Mouse (Mus musculus): ENCODE measurements around the gene Prr36. TPM values are rescaled to one million over a fixed set of nuclear protein-coding genes. Genes with fewer than 3 reads are reported as not detected.
A peak's percentile ranks its signal among the peaks of the same experiment; 100 is the strongest.

The Prr36 gene
- polyA plus RNA-seq, 1 experiment, result 0.83 TPM

DNA sequence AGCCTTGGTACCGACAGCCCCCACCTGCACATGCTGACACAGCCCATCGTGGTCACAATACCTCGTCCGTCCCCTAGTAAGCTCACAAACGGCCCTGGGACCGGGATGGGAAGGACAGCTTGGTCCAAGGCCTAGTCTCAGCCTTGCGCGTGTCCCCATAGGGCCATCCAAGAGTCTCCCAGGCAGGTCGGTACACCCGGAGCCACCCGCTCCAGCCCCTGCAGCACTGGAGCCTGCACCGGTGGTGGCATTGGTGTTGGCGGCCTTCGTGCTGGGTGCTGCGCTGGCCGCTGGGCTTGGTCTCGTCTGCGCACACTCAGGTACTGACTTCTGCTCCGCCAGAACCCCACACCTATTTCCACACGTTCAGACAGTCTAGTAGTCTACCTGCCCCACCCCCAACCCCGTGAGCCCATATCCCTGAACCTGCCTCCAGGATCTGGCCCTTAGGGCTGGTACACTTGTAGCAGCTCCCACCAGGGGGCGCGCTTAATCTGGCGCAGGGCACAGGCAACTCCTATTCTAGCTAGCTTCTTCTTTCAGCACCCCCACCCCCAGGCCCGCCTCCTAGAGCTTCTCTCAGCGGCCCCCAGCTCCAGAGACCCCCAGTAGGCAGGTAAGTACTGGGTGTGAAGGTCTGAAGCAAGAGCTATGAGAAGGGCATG is 33.2 kb upstream of the Prr36 start:
- H3K4me3 ChIP-seq (ENCODE audit: control insufficient read depth, low read depth, low read length), result peak overlapping the region; percentile 38
- H3K27me3 ChIP-seq (ENCODE audit: control insufficient read depth, insufficient read depth, low read length), result no peaks in the 10 kb centered on the region
- peaks cover 19% of the 10 kb centered on the region for H3K4me1 ChIP-seq (ENCODE audit: control insufficient read depth, insufficient read depth, low read length)
- TF ChIP-seq POLR2A (IDR thresholded peaks at IDR 0.05; ENCODE audit: control insufficient read depth, low read depth, low read length) (peak; percentile 14; the same call in 1 of the 2 replicates), CTCF (IDR thresholded peaks at IDR 0.05; ENCODE audit: control insufficient read depth, insufficient read depth, insufficient replicate concordance, low read depth, low read length) (peak; percentile 74; the same call in 1 of the 2 replicates)
- H3K36me3 ChIP-seq (ENCODE audit: control insufficient read depth, insufficient read depth, low read length), result no peaks in the 10 kb centered on the region
- no peak overlapping the region for H3K27ac ChIP-seq (ENCODE audit: control insufficient read depth, insufficient read depth, low read depth, low read length)

DNA sequence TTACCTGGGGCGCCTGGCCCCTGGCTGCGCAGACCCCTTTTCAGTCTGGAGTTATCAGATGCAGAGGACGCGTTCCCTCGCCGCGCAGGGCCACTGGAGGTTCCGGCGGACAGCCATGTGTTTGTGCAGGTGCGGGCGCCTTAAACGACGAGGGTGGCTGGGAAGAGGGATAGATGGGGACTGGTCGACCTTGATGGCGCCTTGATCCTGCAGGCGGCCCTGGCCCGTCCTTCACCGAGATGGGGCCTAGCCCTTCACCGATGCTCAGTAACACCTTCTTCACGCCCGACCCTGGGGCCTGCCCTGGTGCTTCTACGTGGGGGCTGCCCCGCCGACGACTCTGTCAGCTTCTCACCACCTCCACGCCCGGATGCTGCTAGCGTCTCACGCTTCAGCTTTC is 32.0 kb upstream of the Prr36 start:
- Histone ChIP-seq H3K27ac (ENCODE audit: control insufficient read depth, insufficient read depth, low read depth, low read length) (peak overlapping the region; percentile 5; the same call in 1 of the 2 replicates), H3K36me3 (ENCODE audit: control insufficient read depth, insufficient read depth, low read length) (no peaks in the 10 kb centered on the region), H3K27me3 (ENCODE audit: control insufficient read depth, insufficient read depth, low read length) (no peaks in the 10 kb centered on the region), H3K4me1 (ENCODE audit: control insufficient read depth, insufficient read depth, low read length) (peaks cover 19% of the 10 kb centered on the region), H3K4me3 (ENCODE audit: control insufficient read depth, low read depth, low read length) (peak overlapping the region; percentile 56)
- TF ChIP-seq POLR2A (IDR thresholded peaks at IDR 0.05; ENCODE audit: control insufficient read depth, low read depth, low read length), result no peak
- TF ChIP-seq CTCF (IDR thresholded peaks at IDR 0.05; ENCODE audit: control insufficient read depth, insufficient read depth, insufficient replicate concordance, low read depth, low read length), result no peak

DNA sequence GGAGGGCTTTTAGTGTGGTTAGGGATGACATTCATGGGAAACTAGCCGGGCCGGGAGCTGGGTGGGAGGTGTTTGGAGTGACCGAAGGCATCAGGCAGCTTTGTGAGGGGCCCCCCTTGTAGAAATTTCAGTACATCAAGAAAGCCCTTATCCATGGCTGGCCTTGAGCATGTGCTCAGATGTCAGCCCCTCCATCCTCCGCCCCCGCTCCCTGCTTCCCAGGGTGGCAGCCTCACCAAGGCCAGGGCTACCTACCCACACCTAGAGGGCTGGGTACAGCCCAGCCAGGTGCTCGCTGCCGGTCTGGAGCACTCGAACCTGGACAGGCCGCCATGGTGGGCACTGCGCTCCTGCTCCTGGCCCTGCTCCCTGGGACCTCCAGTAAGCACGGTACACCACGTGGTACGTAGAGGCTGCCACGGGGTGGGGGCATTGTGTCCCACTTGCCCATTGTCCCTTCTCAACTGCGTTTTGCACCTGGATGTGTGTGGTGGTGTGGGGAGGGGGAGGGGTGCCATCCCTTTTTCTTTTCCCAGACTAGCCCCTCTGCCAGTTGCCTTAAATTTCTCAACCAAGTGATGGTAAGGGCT is 30.8 kb upstream of the Prr36 start, which contains the start of gene Tgfbr3l:
TSS of gene Tgfbr3l (plus strand) at position 264 of the 590 bp plus-strand sequence.
- Histone ChIP-seq H3K4me1 (ENCODE audit: control insufficient read depth, insufficient read depth, low read length) (peaks cover 16% of the 10 kb centered on the region), H3K36me3 (ENCODE audit: control insufficient read depth, insufficient read depth, low read length) (no peaks in the 10 kb centered on the region), H3K27me3 (ENCODE audit: control insufficient read depth, insufficient read depth, low read length) (no peaks in the 10 kb centered on the region), H3K27ac (ENCODE audit: control insufficient read depth, insufficient read depth, low read depth, low read length) (peak within 1 kb of the TSS; percentile 49), H3K4me3 (ENCODE audit: control insufficient read depth, low read depth, low read length) (peak within 1 kb of the TSS; percentile 56)
- TF ChIP-seq CTCF (IDR thresholded peaks at IDR 0.05; ENCODE audit: control insufficient read depth, insufficient read depth, insufficient replicate concordance, low read depth, low read length), result no peak
- TF ChIP-seq POLR2A (IDR thresholded peaks at IDR 0.05; ENCODE audit: control insufficient read depth, low read depth, low read length), result no peak

DNA sequence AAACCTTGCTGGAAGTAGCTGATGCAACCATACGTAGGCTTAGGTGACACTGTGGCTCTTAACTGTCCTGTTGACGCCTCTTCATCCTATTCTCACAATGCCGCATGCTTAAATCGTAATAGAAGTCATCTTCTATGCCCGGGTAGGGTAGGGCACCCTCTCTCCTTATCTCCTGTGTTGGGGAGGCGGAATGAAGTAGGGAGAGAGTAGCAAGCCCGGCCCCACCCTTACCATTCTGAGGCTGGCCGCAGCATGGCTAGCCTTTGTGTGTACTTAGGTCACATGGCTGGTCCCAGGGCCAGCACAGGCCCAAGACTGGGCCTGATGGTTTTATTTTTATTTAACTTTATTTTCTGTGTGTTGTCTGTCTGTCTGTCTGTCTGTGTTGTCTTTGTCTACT is 30.0 kb upstream of the Prr36 start:
- no peaks in the 10 kb centered on the region for H3K36me3 ChIP-seq (ENCODE audit: control insufficient read depth, insufficient read depth, low read length)
- H3K27me3 ChIP-seq (ENCODE audit: control insufficient read depth, insufficient read depth, low read length), result no peaks in the 10 kb centered on the region
- no peak overlapping the region for H3K4me3 ChIP-seq (ENCODE audit: control insufficient read depth, low read depth, low read length)
- TF ChIP-seq CTCF (IDR thresholded peaks at IDR 0.05; ENCODE audit: control insufficient read depth, insufficient read depth, insufficient replicate concordance, low read depth, low read length) (no peak), POLR2A (IDR thresholded peaks at IDR 0.05; ENCODE audit: control insufficient read depth, low read depth, low read length) (no peak)
- H3K27ac ChIP-seq (ENCODE audit: control insufficient read depth, insufficient read depth, low read depth, low read length), result no peak overlapping the region; the same call in 1 of the 2 replicates
- H3K4me1 ChIP-seq (ENCODE audit: control insufficient read depth, insufficient read depth, low read length), result peaks cover 16% of the 10 kb centered on the region

DNA sequence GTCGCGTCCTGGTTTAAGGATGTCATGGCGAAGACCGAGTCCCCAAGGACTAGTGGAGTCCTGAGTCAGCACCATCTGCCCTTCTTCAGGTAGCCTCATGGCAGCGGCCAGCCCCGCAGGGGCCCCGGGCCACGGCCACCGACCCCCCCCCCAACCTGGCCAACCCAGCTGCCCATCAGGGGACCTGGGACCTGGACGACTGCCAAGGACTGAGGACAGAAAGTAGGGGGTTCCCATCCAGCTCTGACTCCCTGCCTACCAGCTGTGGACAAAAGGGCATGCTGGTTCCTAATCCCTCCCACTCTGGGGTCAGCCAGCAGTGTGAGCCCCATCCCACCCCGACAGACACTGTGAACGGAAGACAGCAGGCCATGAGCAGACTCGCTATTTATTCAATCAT is 28.5 kb upstream of the Prr36 start:
- no peak for TF ChIP-seq CTCF (IDR thresholded peaks at IDR 0.05; ENCODE audit: control insufficient read depth, insufficient read depth, insufficient replicate concordance, low read depth, low read length)
- TF ChIP-seq POLR2A (IDR thresholded peaks at IDR 0.05; ENCODE audit: control insufficient read depth, low read depth, low read length), result no peak
- Histone ChIP-seq H3K36me3 (ENCODE audit: control insufficient read depth, insufficient read depth, low read length) (no peaks in the 10 kb centered on the region), H3K4me1 (ENCODE audit: control insufficient read depth, insufficient read depth, low read length) (peaks cover 14% of the 10 kb centered on the region), H3K4me3 (ENCODE audit: control insufficient read depth, low read depth, low read length) (no peak overlapping the region), H3K27ac (ENCODE audit: control insufficient read depth, insufficient read depth, low read depth, low read length) (no peak overlapping the region), H3K27me3 (ENCODE audit: control insufficient read depth, insufficient read depth, low read length) (no peaks in the 10 kb centered on the region)

DNA sequence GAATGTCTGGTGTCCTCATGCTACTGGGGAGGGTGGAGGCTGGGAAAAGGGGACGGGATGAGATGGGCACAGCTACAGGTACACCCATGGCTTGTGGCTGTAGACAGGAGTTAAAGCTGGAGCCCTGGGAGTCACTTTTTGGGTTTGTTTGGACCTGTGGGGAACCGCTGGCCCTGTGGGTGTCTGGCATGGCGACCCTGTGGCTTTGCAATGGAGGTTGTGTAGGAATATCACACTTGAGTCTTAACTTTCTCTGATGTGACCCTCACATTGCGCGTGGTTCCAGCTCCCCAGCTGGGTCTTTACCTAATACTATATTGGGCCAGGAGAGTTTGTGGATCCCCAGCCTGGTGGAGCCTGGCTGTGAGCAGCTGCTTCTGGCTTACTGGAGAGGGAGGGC is 27.8 kb upstream of the Prr36 start:
- H3K4me1 ChIP-seq (ENCODE audit: control insufficient read depth, insufficient read depth, low read length), result peaks cover 9% of the 10 kb centered on the region
- no peaks in the 10 kb centered on the region for H3K36me3 ChIP-seq (ENCODE audit: control insufficient read depth, insufficient read depth, low read length)
- H3K27ac ChIP-seq (ENCODE audit: control insufficient read depth, insufficient read depth, low read depth, low read length), result no peak overlapping the region
- no peaks in the 10 kb centered on the region for H3K27me3 ChIP-seq (ENCODE audit: control insufficient read depth, insufficient read depth, low read length)
- no peak for TF ChIP-seq POLR2A (IDR thresholded peaks at IDR 0.05; ENCODE audit: control insufficient read depth, low read depth, low read length)
- H3K4me3 ChIP-seq (ENCODE audit: control insufficient read depth, low read depth, low read length), result no peak overlapping the region

DNA sequence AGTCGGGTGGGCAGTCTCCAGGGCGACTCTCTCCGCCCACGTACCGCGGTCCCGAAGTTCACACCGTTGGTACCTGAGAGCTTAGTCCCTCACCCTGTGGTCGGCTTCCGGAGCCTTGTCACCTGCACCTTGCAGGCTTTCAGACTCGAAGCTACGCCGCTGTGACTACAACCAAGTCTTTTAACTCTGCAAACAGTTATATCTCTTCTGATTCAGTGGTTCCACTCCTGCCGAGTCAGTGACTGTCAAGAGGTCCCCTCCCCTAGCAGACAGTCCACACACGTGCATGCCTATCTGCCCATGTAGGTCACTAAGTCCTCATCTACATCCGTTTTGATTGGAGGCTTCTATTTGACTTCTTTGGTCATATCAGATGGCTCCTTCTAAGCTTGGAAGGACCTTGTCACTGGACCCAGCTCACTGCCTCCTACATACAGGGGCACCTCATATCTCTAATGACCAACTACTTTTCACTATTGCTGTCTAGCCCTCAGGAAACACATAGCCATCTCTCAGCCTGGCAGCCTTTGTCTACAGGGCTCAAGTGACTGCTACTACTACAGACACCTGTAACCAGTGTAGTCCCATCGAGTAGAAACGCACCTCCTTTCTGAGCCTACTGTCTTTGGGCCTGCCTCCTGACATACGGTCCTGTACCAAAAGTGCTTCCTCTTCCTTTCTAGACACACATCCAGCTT is 22.1 kb upstream of the Prr36 start:
- peaks cover 3% of the 10 kb centered on the region; the same call in 1 of the 2 replicates for H3K4me1 ChIP-seq (ENCODE audit: control insufficient read depth, insufficient read depth, low read length)
- no peaks in the 10 kb centered on the region for H3K36me3 ChIP-seq (ENCODE audit: control insufficient read depth, insufficient read depth, low read length)
- H3K4me3 ChIP-seq (ENCODE audit: control insufficient read depth, low read depth, low read length), result peak overlapping the region; percentile 96
- H3K27me3 ChIP-seq (ENCODE audit: control insufficient read depth, insufficient read depth, low read length), result no peaks in the 10 kb centered on the region
- H3K27ac ChIP-seq (ENCODE audit: control insufficient read depth, insufficient read depth, low read depth, low read length), result peak overlapping the region; percentile 86
- TF ChIP-seq CTCF (IDR thresholded peaks at IDR 0.05; ENCODE audit: control insufficient read depth, insufficient read depth, insufficient replicate concordance, low read depth, low read length), result no peak
- TF ChIP-seq POLR2A (IDR thresholded peaks at IDR 0.05; ENCODE audit: control insufficient read depth, low read depth, low read length), result peak; percentile 19; the same call in 1 of the 2 replicates

Measured in testis, adult 2 months (tissue).